Mouse (Mus musculus): ENCODE data around the gene Mrs2. TPM values are rescaled to one million over a fixed set of nuclear protein-coding genes. Genes with fewer than 3 reads are reported as not detected.

The Mrs2 gene
- polyA plus RNA-seq, 1 experiment from 2014 or later, result 21.2 TPM

- TF ChIP-seq CTCF (IDR thresholded peaks at IDR 0.05; ENCODE audit: low read depth), result no peak
- WGBS, result 70% methylated on average over 4 of the region's 4 CpGs
- H3K9me3 ChIP-seq (ENCODE audit: control insufficient read depth), result no peaks in the 10 kb centered on the region
- H3K4me3 ChIP-seq (ENCODE audit: low read depth, low read length), result no peak overlapping the region
- H3K4me2 ChIP-seq (replicated peaks; ENCODE audit: low read depth), result no peak overlapping the region
- H3K27ac ChIP-seq (ENCODE audit: low read depth, low read length), result no peak overlapping the region
- no peak for ATAC-seq
- peaks cover 5% of the 10 kb centered on the region; the same call in 1 of the 2 replicates for H3K4me1 ChIP-seq (replicated peaks; ENCODE audit: control insufficient read depth, insufficient read depth, low read length)
- H3K36me3 ChIP-seq (ENCODE audit: control insufficient read depth, insufficient read depth), result no peaks in the 10 kb centered on the region
- no peaks in the 10 kb centered on the region for H3K27me3 ChIP-seq (replicated peaks; ENCODE audit: control insufficient read depth, insufficient read depth, low read length)
- H3K9ac ChIP-seq (ENCODE audit: low read depth, low read length), result no peak overlapping the region
Measured at GRCm38 (mm10) chr13:25022386-25022785, 2.2 kb upstream of the Mrs2 start.

DNA sequence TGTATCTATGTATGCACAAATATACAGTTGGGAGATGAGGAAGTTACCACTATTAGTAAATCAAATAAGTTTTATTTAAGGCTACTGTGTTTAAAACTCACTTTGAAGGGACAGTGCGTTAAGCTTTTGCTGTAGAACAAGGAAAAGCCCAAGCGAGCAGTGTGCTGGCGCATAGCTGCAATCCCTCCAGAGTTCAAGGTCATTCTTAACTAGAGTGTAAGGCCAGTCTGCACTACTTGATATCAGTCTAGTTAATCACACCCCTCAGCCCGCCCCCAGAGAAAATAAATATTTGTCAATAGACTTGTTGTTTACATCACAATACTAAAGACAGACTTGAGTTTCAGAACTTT is 337 bp upstream of the Mrs2 start:
- TF ChIP-seq CTCF (IDR thresholded peaks at IDR 0.05; ENCODE audit: low read depth), result no peak
- no peaks in the 10 kb centered on the region for H3K27me3 ChIP-seq (replicated peaks; ENCODE audit: control insufficient read depth, insufficient read depth, low read length)
- H3K9me3 ChIP-seq (ENCODE audit: control insufficient read depth), result no peaks in the 10 kb centered on the region
- 0 out of 2 replicates have a peak, but pooled peaks have one; percentile 15 for ATAC-seq
- no peaks in the 10 kb centered on the region for H3K36me3 ChIP-seq (ENCODE audit: control insufficient read depth, insufficient read depth)
- peak overlapping the region; percentile 92 for H3K4me3 ChIP-seq (ENCODE audit: low read depth, low read length)
- H3K4me1 ChIP-seq (replicated peaks; ENCODE audit: control insufficient read depth, insufficient read depth, low read length), result peaks cover 5% of the 10 kb centered on the region; the same call in 1 of the 2 replicates
- H3K9ac ChIP-seq (ENCODE audit: low read depth, low read length), result peak overlapping the region; percentile 91
- WGBS, result 16% methylated on average over 4 of the region's 4 CpGs
- H3K27ac ChIP-seq (ENCODE audit: low read depth, low read length), result 0 out of 2 replicates have a peak overlapping the region, but pooled peaks have one; percentile 83
- peak overlapping the region; percentile 90 for H3K4me2 ChIP-seq (replicated peaks; ENCODE audit: low read depth)

DNA sequence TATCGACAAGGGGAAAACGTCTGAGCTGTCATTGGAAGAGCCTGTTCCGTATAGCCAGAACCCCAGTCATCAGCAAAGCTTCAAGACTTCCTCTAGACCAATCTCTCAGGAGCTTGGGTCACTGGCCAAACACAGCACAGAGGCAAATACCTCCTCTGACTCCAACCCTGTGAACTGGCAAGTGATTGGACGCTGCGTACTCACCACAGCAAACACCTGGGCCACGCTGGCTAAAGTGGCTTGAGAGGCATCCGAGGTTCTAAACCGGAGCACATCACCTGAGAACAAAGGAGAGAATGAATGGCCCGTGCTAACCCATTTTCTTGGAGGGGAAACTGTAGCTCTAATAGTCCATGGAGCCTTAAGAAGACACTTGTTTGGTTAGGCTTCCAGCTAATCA is 1.9 kb downstream of the Mrs2 start:
- Histone ChIP-seq H3K4me2 (replicated peaks; ENCODE audit: low read depth) (peak overlapping the region; percentile 90), H3K27me3 (replicated peaks; ENCODE audit: control insufficient read depth, insufficient read depth, low read length) (no peaks in the 10 kb centered on the region), H3K9ac (ENCODE audit: low read depth, low read length) (no peak overlapping the region), H3K36me3 (ENCODE audit: control insufficient read depth, insufficient read depth) (no peaks in the 10 kb centered on the region), H3K4me3 (ENCODE audit: low read depth, low read length) (no peak overlapping the region), H3K27ac (ENCODE audit: low read depth, low read length) (no peak overlapping the region), H3K4me1 (replicated peaks; ENCODE audit: control insufficient read depth, insufficient read depth, low read length) (peaks cover 5% of the 10 kb centered on the region; the same call in 1 of the 2 replicates), H3K9me3 (ENCODE audit: control insufficient read depth) (no peaks in the 10 kb centered on the region)
- 87% methylated on average over 9 of the region's 9 CpGs for WGBS
- no peak for ATAC-seq
- TF ChIP-seq CTCF (IDR thresholded peaks at IDR 0.05; ENCODE audit: low read depth), result no peak

DNA sequence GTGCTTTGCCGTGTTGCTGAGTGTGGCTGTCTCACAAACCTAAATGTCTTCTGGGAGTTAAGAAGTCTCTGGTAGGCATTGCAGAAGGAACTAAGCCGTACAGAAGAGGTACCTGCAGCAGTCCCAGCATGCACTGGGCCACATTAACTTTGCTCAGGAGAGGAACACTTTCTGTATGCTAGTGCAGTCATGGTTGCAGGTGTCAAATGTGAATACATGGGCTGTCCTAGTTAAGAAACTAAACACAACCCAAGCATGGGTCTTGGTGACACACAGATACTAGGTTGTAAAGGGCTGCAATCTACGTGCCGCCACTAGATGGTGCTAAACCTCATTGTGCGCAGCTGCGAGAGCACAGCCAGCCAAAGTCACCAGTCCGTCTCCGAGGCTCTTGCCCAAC is 13.1 kb downstream of the Mrs2 start:
- Histone ChIP-seq H3K27me3 (replicated peaks; ENCODE audit: control insufficient read depth, insufficient read depth, low read length) (no peaks in the 10 kb centered on the region), H3K9me3 (ENCODE audit: control insufficient read depth) (no peaks in the 10 kb centered on the region), H3K27ac (ENCODE audit: low read depth, low read length) (no peak overlapping the region), H3K4me2 (replicated peaks; ENCODE audit: low read depth) (no peak overlapping the region), H3K9ac (ENCODE audit: low read depth, low read length) (no peak overlapping the region), H3K36me3 (ENCODE audit: control insufficient read depth, insufficient read depth) (peaks cover 32% of the 10 kb centered on the region), H3K4me1 (replicated peaks; ENCODE audit: control insufficient read depth, insufficient read depth, low read length) (no peaks in the 10 kb centered on the region), H3K4me3 (ENCODE audit: low read depth, low read length) (no peak overlapping the region)
- whole genome bisulfite sequencing, result 96% methylated on average over 6 of the region's 8 CpGs
- peak; percentile 56 for TF ChIP-seq CTCF (IDR thresholded peaks at IDR 0.05; ENCODE audit: low read depth)
- no peak for ATAC-seq

DNA sequence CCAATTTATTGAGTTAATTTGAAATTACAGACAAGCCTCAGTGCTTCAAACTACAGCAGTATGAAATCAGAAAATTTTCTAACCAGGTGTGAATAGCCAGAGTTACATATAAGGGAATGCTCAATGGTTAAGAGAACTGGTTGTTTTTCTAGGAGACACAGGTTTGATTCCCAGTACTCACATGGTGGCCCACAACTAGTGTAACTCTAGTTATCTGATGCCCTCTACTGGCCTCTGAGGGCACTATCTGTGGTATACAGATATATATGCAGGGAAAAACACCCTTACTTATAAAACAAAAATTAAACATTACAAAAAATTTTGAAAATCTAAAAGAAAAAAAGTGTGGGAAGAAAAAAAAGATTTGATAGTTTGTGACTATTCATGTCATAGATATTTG is 17.2 kb downstream of the Mrs2 start:
- Histone ChIP-seq H3K36me3 (ENCODE audit: control insufficient read depth, insufficient read depth) (peaks cover 53% of the 10 kb centered on the region), H3K27ac (ENCODE audit: low read depth, low read length) (no peak overlapping the region), H3K4me3 (ENCODE audit: low read depth, low read length) (no peak overlapping the region), H3K4me1 (replicated peaks; ENCODE audit: control insufficient read depth, insufficient read depth, low read length) (no peaks in the 10 kb centered on the region; the same call in 1 of the 2 replicates), H3K9ac (ENCODE audit: low read depth, low read length) (no peak overlapping the region), H3K4me2 (replicated peaks; ENCODE audit: low read depth) (no peak overlapping the region), H3K27me3 (replicated peaks; ENCODE audit: control insufficient read depth, insufficient read depth, low read length) (no peaks in the 10 kb centered on the region), H3K9me3 (ENCODE audit: control insufficient read depth) (no peaks in the 10 kb centered on the region)
- ATAC-seq, result no peak
- TF ChIP-seq CTCF (IDR thresholded peaks at IDR 0.05; ENCODE audit: low read depth), result peak; percentile 48; the same call in 1 of the 2 replicates

DNA sequence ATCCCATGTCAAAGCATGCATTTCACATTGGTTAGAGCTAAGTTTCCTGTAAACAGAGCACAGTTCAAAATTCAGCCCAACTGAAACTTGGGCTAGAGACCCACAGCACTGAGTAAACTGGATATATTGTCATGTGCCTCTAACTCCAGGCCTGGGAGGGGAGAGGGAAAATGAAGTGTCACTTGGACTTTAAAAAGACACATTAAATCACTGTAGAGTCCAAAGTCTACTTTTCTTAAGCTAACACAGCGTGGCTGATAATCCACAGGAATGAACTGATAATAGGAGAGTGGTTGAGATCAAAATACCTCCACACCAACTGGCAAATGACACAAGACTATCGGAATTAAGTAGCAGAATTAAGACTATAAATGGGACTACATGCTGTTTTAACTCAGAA is 20.6 kb downstream of the Mrs2 start:
- no peak overlapping the region for H3K9ac ChIP-seq (ENCODE audit: low read depth, low read length)
- 0 out of 2 replicates have a peak overlapping the region, but pooled peaks have one; percentile 28 for H3K27ac ChIP-seq (ENCODE audit: low read depth, low read length)
- no peaks in the 10 kb centered on the region for H3K9me3 ChIP-seq (ENCODE audit: control insufficient read depth)
- TF ChIP-seq CTCF (IDR thresholded peaks at IDR 0.05; ENCODE audit: low read depth), result no peak
- H3K4me1 ChIP-seq (replicated peaks; ENCODE audit: control insufficient read depth, insufficient read depth, low read length), result no peaks in the 10 kb centered on the region; the same call in 1 of the 2 replicates
- H3K27me3 ChIP-seq (replicated peaks; ENCODE audit: control insufficient read depth, insufficient read depth, low read length), result no peaks in the 10 kb centered on the region
- WGBS, result 39% methylated on average over 2 of the region's 2 CpGs
- no peak overlapping the region for H3K4me3 ChIP-seq (ENCODE audit: low read depth, low read length)
- ATAC-seq, result peak; percentile 79
- peaks cover 65% of the 10 kb centered on the region for H3K36me3 ChIP-seq (ENCODE audit: control insufficient read depth, insufficient read depth)
- no peak overlapping the region; the same call in 1 of the 2 replicates for H3K4me2 ChIP-seq (replicated peaks; ENCODE audit: low read depth)

GRCm38 (mm10) chr13:24993160-24993559 is 27.0 kb downstream of the Mrs2 start:
- Histone ChIP-seq H3K4me1 (replicated peaks; ENCODE audit: control insufficient read depth, insufficient read depth, low read length) (no peaks in the 10 kb centered on the region), H3K9ac (ENCODE audit: low read depth, low read length) (no peak overlapping the region), H3K27me3 (replicated peaks; ENCODE audit: control insufficient read depth, insufficient read depth, low read length) (no peaks in the 10 kb centered on the region), H3K4me3 (ENCODE audit: low read depth, low read length) (no peak overlapping the region), H3K36me3 (ENCODE audit: control insufficient read depth, insufficient read depth) (peaks cover 62% of the 10 kb centered on the region), H3K9me3 (ENCODE audit: control insufficient read depth) (no peaks in the 10 kb centered on the region), H3K27ac (ENCODE audit: low read depth, low read length) (no peak overlapping the region), H3K4me2 (replicated peaks; ENCODE audit: low read depth) (no peak overlapping the region)
- no peak for TF ChIP-seq CTCF (IDR thresholded peaks at IDR 0.05; ENCODE audit: low read depth)
- WGBS, result 30% methylated on average over 2 of the region's 2 CpGs
- no peak for ATAC-seq

Data from intestine, postnatal 0 days (tissue).